Mouse (Mus musculus) thymus, adult 18-20 months (tissue): ENCODE data around the gene Tgm4.
A peak's percentile ranks its signal among the peaks of the same experiment; 100 is the strongest.

Experiments
- DNase-seq, 2 experiments: peaks; one replicate each; pipeline ENCODE4 v3.0.0; 2022; ENCODE audit warnings: mixed read lengths in 2 of 2

Gene Tgm4

GRCm38 (mm10) chr9:123034426-123034825, at the start of gene Tgm4:
TSS of gene Tgm4 (plus strand) at chr9:123034726.
- DNase-seq, result no peak

- DNase-seq, result no peak
Observed at GRCm38 (mm10) chr9:122998406-122999192, 35.9 kb upstream of the Tgm4 start.

DNA sequence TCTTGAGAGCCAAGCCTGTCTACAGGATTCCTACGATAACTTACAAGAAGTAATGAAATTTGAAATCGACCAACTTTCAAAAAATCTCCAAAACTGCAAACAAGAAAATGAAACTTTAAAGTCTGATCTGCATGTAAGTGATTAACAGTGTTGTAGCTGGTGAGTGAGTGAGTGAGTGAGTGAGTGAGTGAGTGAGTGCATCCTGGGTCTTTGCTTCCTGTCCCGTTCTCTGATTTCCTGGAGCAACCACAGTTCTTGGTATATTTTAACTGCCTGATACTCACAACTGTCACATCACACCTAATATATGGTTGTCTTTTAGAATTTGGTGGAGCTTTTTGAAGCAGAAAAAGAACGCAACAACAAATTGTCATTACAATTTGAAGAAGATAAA, 35.3 kb upstream of the Tgm4 start:
- no peak for DNase-seq

GRCm38 (mm10) chr9:123004718-123005117, 29.8 kb upstream of the Tgm4 start:
- no peak for DNase-seq

- DNase-seq, result no peak
Observed at GRCm38 (mm10) chr9:123006071-123006470, 28.5 kb upstream of the Tgm4 start.

- DNase-seq, result peak; percentile 71 to 85
Observed at GRCm38 (mm10) chr9:123020995-123021631, 13.4 kb upstream of the Tgm4 start, which contains the start of gene Tmem42. TSS of gene Tmem42 (plus strand) at chr9:123021326.

GRCm38 (mm10) chr9:123021636-123022379, 12.7 kb upstream of the Tgm4 start:
- DNase-seq, result peak in 1 of 2 experiments; percentile 54

DNA sequence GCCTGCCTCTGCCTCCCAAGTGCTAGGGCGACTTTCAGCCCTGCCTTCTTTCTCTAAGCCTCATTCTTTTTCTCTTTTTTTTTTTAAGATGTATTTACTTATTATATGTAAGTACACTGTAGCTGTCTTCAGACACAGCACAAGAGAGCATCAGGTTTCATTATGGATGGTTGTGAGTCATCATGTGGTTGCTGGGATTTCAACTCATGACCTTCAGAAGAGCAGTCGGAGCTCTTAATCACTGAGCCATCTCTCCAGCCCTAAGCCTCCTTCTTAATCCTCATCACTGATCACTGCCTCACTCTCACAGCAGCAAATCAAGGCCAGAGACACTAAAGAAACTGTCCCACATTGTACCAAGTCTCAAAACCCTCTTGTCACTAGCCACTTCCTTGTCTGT, 10.3 kb upstream of the Tgm4 start:
- DNase-seq, result no peak

GRCm38 (mm10) chr9:123031496-123032246, 2.9 kb upstream of the Tgm4 start:
- DNase-seq, result no peak

DNA sequence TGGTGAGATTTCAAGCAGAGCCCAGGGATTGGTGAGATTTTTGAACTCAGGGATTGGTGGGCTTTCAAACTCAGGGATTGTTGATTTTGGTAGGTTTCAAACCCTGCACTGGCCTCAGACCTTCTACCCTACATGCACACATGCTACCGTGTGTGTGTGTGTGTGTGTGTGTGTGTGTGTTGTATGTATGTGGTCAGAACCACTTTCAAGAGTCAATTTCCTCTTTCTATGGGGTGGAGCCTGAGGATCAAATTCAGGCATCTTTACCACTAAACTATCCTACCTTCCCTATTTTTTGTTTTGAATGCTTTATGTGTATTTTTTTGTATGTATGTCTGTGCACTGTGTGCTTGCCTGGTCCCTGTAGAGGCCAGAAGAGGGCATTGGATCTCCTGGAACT, 13.1 kb downstream of the Tgm4 start:
- DNase-seq, result no peak

- DNase-seq, result peak; percentile 3 to 25
Observed at GRCm38 (mm10) chr9:123058724-123059292, 24.3 kb downstream of the Tgm4 start.

GRCm38 (mm10) chr9:123060172-123060571, 25.6 kb downstream of the Tgm4 start:
- DNase-seq, result no peak

GRCm38 (mm10) chr9:123079149-123079548, 44.6 kb downstream of the Tgm4 start:
- no peak for DNase-seq

DNA sequence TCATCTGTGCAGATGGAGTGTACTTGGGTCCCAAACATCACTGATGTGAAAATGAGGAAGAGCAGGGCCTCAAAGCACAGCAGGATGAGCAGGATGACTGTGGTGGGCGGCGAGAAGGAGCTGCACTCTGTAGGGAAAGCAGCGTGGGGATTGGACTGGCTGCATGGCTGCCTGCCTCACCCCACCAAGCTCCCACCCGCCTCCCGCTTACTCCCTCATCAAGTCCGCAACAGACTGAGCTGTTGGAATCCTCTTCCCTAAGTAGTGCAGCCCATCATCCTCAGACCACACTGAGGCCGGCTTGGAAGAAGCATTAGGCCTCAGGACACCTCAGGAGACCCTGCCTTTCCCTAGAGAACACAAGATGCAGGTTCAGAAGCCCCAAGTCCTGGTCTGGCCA, 45.8 kb downstream of the Tgm4 start:
- no peak for DNase-seq

GRCm38 (mm10) chr9:123080796-123081195, 46.3 kb downstream of the Tgm4 start:
- DNase-seq, result no peak

DNA sequence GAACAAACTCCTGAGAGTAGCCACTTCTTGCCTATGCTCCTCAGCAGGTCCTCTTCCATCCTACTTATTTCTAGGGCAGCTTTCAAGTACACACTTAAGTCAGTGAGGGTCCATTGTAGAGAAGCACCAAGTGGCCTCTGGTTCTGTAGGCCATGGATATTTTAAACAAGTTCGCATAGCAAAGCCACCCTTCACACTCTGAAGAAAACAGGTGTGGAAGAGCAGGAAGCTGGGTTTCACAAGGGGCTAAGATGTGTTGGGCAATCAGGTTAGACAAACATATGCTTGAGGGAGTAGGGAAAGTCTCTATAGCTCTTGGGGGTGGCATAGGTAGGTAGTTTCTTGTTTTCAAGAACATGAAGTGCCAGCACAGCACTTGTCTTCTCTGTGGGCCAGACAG, 50.8 kb downstream of the Tgm4 start:
- DNase-seq, result no peak

GRCm38 (mm10) chr9:123087558-123087957, 53.0 kb downstream of the Tgm4 start:
- no peak for DNase-seq

DNA sequence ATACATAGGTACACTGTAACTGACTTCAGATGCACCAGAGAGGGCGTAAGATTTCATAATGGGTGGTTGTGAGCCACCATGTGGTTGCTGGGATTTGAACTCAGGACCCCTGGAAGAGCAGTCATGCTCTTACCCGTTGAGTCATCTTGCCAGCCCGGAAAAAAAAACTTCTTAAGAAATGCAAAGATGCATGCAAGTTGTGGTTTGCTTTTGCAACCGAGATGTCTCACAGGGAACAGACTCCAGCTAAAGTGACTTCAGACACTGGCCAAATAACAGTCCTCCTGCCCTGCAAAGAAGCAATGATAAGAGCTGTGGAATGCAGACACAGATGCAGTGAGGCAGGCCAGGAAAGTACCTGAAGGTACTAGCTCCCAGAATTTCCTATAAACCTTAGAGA, 56.3 kb downstream of the Tgm4 start:
- no peak for DNase-seq

- no peak for DNase-seq
Observed at GRCm38 (mm10) chr9:123099631-123100455, 65.3 kb downstream of the Tgm4 start.

DNA sequence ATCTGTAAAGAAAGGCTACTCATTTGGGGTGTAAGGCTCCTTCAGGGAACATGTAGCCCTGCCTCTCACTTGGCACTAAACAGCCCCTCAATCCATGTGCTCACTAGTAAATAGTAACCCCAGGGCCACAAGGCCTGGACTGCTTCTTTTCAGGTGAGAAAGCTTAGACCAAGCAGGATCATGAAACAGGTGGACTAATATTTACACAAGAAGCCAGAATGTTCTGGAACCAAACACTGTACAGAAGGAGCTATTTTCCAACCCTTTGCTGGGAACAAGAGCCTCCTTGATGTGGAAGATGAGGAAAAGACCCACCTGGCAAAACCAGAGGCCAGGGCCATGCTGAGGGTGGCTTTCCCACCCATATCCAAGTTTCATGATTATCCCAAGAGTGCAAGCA, 68.9 kb downstream of the Tgm4 start:
- DNase-seq, result no peak

DNA sequence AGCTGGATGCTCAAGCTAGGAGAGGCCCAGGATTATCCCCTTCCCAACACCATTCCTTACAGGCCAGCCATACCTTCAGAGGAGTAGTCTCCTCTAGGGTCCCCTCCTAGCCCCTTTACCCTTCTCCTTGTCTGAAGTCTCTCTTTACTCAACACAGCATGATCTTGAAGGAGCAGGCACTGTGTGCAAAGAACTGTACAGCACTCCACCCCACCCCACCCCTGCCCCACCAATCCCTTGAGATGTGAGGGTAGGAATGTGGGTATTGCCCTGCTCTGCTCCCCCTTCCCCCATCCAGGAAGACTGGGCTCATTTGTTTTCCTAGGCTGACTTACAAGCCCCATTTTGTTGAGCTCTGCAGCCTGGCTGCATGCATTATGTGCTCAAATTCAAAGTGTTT, 69.8 kb downstream of the Tgm4 start:
- DNase-seq, result no peak

DNA sequence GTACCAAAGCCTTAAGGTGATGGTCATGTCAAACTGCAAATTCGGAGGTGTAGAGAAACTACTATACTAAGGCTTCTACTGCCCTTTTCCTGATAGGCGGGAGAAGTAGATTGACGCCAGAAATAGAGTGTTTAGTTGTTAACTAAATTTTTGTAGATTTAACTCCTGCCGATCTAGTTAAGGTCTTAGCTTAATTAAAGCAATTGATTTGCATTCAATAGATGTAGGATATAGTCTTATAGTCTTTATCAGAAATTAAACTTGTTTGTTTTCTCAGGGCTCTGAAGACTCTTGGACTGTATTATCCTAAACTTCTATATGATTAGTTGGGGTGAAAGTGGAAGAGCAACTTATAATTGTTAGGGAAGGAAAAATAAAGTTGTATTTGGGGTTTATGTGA, 72.7 kb downstream of the Tgm4 start:
- no peak for DNase-seq
